Mouse (Mus musculus): Measurements from ENCODE around the gene Opcml. TPM values are rescaled to one million over a fixed set of nuclear protein-coding genes. Genes with fewer than 3 reads are reported as not detected.

The Opcml gene
- polyA plus RNA-seq, 1 experiment from 2014 or later = 6.0 TPM

- 75% methylated on average over 2 of the region's 2 CpGs for WGBS
- Histone ChIP-seq H3K27me3 (replicated peaks; ENCODE audit: control insufficient read depth, insufficient read depth, low read length) (no peaks in the 10 kb centered on the region), H3K9ac (ENCODE audit: low read depth, low read length) (no peak overlapping the region), H3K27ac (replicated peaks; ENCODE audit: low read depth, low read length) (no peak overlapping the region), H3K9me3 (ENCODE audit: control insufficient read depth, low read length) (no peaks in the 10 kb centered on the region), H3K4me2 (ENCODE audit: low read depth, low read length) (no peak overlapping the region), H3K4me1 (ENCODE audit: control insufficient read depth, insufficient read depth, low read length) (no peaks in the 10 kb centered on the region), H3K36me3 (ENCODE audit: control insufficient read depth, insufficient read depth, low read length) (no peaks in the 10 kb centered on the region), H3K4me3 (ENCODE audit: low read depth, low read length) (no peak overlapping the region)
- no peak for ATAC-seq (ENCODE audit: low read depth)
- DNase-seq (ENCODE audit: low spot score) = no peak
Observed at GRCm38 (mm10) chr9:28262896-28263295, 472.3 kb downstream of the Opcml start.

- H3K4me2 ChIP-seq (ENCODE audit: low read depth, low read length) = no peak overlapping the region
- DNase-seq (ENCODE audit: low spot score) (no peak), ATAC-seq (ENCODE audit: low read depth) (no peak)
- no peak overlapping the region for H3K27ac ChIP-seq (replicated peaks; ENCODE audit: low read depth, low read length)
- 49% methylated on average over 6 of the region's 6 CpGs for WGBS
- H3K36me3 ChIP-seq (ENCODE audit: control insufficient read depth, insufficient read depth, low read length) = no peaks in the 10 kb centered on the region
- H3K27me3 ChIP-seq (replicated peaks; ENCODE audit: control insufficient read depth, insufficient read depth, low read length) = no peaks in the 10 kb centered on the region
- no peak overlapping the region for H3K4me3 ChIP-seq (ENCODE audit: low read depth, low read length)
- H3K4me1 ChIP-seq (ENCODE audit: control insufficient read depth, insufficient read depth, low read length) = no peaks in the 10 kb centered on the region
- H3K9ac ChIP-seq (ENCODE audit: low read depth, low read length) = no peak overlapping the region
- no peaks in the 10 kb centered on the region for H3K9me3 ChIP-seq (ENCODE audit: control insufficient read depth, low read length)
Observed at GRCm38 (mm10) chr9:28264761-28265160, 474.2 kb downstream of the Opcml start.

GRCm38 (mm10) chr9:28273816-28274215 lies 483.2 kb downstream of the Opcml start:
- 75% methylated on average over 2 of the region's 2 CpGs for WGBS
- Histone ChIP-seq H3K4me3 (ENCODE audit: low read depth, low read length) (no peak overlapping the region), H3K9ac (ENCODE audit: low read depth, low read length) (no peak overlapping the region), H3K4me2 (ENCODE audit: low read depth, low read length) (no peak overlapping the region), H3K4me1 (ENCODE audit: control insufficient read depth, insufficient read depth, low read length) (no peaks in the 10 kb centered on the region), H3K36me3 (ENCODE audit: control insufficient read depth, insufficient read depth, low read length) (no peaks in the 10 kb centered on the region), H3K9me3 (ENCODE audit: control insufficient read depth, low read length) (no peaks in the 10 kb centered on the region), H3K27ac (replicated peaks; ENCODE audit: low read depth, low read length) (no peak overlapping the region), H3K27me3 (replicated peaks; ENCODE audit: control insufficient read depth, insufficient read depth, low read length) (no peaks in the 10 kb centered on the region)
- DNase-seq (ENCODE audit: low spot score) (peak; percentile 62), ATAC-seq (ENCODE audit: low read depth) (no peak)

- Histone ChIP-seq H3K36me3 (ENCODE audit: control insufficient read depth, insufficient read depth, low read length) (no peaks in the 10 kb centered on the region), H3K9me3 (ENCODE audit: control insufficient read depth, low read length) (no peaks in the 10 kb centered on the region), H3K4me3 (ENCODE audit: low read depth, low read length) (no peak overlapping the region), H3K27ac (replicated peaks; ENCODE audit: low read depth, low read length) (no peak overlapping the region), H3K4me2 (ENCODE audit: low read depth, low read length) (no peak overlapping the region), H3K4me1 (ENCODE audit: control insufficient read depth, insufficient read depth, low read length) (no peaks in the 10 kb centered on the region), H3K27me3 (replicated peaks; ENCODE audit: control insufficient read depth, insufficient read depth, low read length) (no peaks in the 10 kb centered on the region), H3K9ac (ENCODE audit: low read depth, low read length) (no peak overlapping the region)
- ATAC-seq (ENCODE audit: low read depth) (no peak), DNase-seq (ENCODE audit: low spot score) (no peak)
- WGBS = 81% methylated on average over 2 of the region's 2 CpGs
Observed at GRCm38 (mm10) chr9:28278555-28278954, 488.0 kb downstream of the Opcml start.

- H3K4me3 ChIP-seq (ENCODE audit: low read depth, low read length) = no peak overlapping the region
- no peak overlapping the region for H3K27ac ChIP-seq (replicated peaks; ENCODE audit: low read depth, low read length)
- no peaks in the 10 kb centered on the region for H3K9me3 ChIP-seq (ENCODE audit: control insufficient read depth, low read length)
- H3K4me1 ChIP-seq (ENCODE audit: control insufficient read depth, insufficient read depth, low read length) = no peaks in the 10 kb centered on the region
- no peaks in the 10 kb centered on the region for H3K36me3 ChIP-seq (ENCODE audit: control insufficient read depth, insufficient read depth, low read length)
- peak; percentile 18 for DNase-seq (ENCODE audit: low spot score)
- H3K4me2 ChIP-seq (ENCODE audit: low read depth, low read length) = no peak overlapping the region
- no peak overlapping the region for H3K9ac ChIP-seq (ENCODE audit: low read depth, low read length)
- no peaks in the 10 kb centered on the region for H3K27me3 ChIP-seq (replicated peaks; ENCODE audit: control insufficient read depth, insufficient read depth, low read length)
- WGBS = 55% methylated on average over 3 of the region's 3 CpGs
- no peak for ATAC-seq (ENCODE audit: low read depth)
Observed at GRCm38 (mm10) chr9:28281025-28281424, 490.4 kb downstream of the Opcml start.

GRCm38 (mm10) chr9:28281571-28281970 lies 491.0 kb downstream of the Opcml start:
- no peak overlapping the region for H3K27ac ChIP-seq (replicated peaks; ENCODE audit: low read depth, low read length)
- 31% methylated on average over 3 of the region's 3 CpGs for WGBS
- no peaks in the 10 kb centered on the region for H3K36me3 ChIP-seq (ENCODE audit: control insufficient read depth, insufficient read depth, low read length)
- no peak overlapping the region for H3K9ac ChIP-seq (ENCODE audit: low read depth, low read length)
- H3K4me2 ChIP-seq (ENCODE audit: low read depth, low read length) = no peak overlapping the region
- H3K4me3 ChIP-seq (ENCODE audit: low read depth, low read length) = no peak overlapping the region
- no peak for DNase-seq (ENCODE audit: low spot score)
- H3K27me3 ChIP-seq (replicated peaks; ENCODE audit: control insufficient read depth, insufficient read depth, low read length) = no peaks in the 10 kb centered on the region
- no peaks in the 10 kb centered on the region for H3K9me3 ChIP-seq (ENCODE audit: control insufficient read depth, low read length)
- ATAC-seq (ENCODE audit: low read depth) = no peak
- no peaks in the 10 kb centered on the region for H3K4me1 ChIP-seq (ENCODE audit: control insufficient read depth, insufficient read depth, low read length)

GRCm38 (mm10) chr9:28285016-28285415 lies 494.4 kb downstream of the Opcml start:
- no peak overlapping the region for H3K4me2 ChIP-seq (ENCODE audit: low read depth, low read length)
- no peak overlapping the region for H3K9ac ChIP-seq (ENCODE audit: low read depth, low read length)
- H3K9me3 ChIP-seq (ENCODE audit: control insufficient read depth, low read length) = no peaks in the 10 kb centered on the region
- WGBS = 85% methylated on average over 3 of the region's 3 CpGs
- no peaks in the 10 kb centered on the region for H3K27me3 ChIP-seq (replicated peaks; ENCODE audit: control insufficient read depth, insufficient read depth, low read length)
- DNase-seq (ENCODE audit: low spot score) (no peak), ATAC-seq (ENCODE audit: low read depth) (no peak)
- H3K36me3 ChIP-seq (ENCODE audit: control insufficient read depth, insufficient read depth, low read length) = no peaks in the 10 kb centered on the region
- H3K4me3 ChIP-seq (ENCODE audit: low read depth, low read length) = no peak overlapping the region
- H3K4me1 ChIP-seq (ENCODE audit: control insufficient read depth, insufficient read depth, low read length) = no peaks in the 10 kb centered on the region
- no peak overlapping the region for H3K27ac ChIP-seq (replicated peaks; ENCODE audit: low read depth, low read length)

- H3K27ac ChIP-seq (replicated peaks; ENCODE audit: low read depth, low read length) = no peak overlapping the region
- no peak overlapping the region for H3K4me3 ChIP-seq (ENCODE audit: low read depth, low read length)
- H3K36me3 ChIP-seq (ENCODE audit: control insufficient read depth, insufficient read depth, low read length) = no peaks in the 10 kb centered on the region
- DNase-seq (ENCODE audit: low spot score) (no peak), ATAC-seq (ENCODE audit: low read depth) (no peak)
- H3K27me3 ChIP-seq (replicated peaks; ENCODE audit: control insufficient read depth, insufficient read depth, low read length) = no peaks in the 10 kb centered on the region
- 76% methylated on average over 7 of the region's 7 CpGs for WGBS
- H3K4me2 ChIP-seq (ENCODE audit: low read depth, low read length) = no peak overlapping the region
- H3K4me1 ChIP-seq (ENCODE audit: control insufficient read depth, insufficient read depth, low read length) = no peaks in the 10 kb centered on the region
- no peak overlapping the region for H3K9ac ChIP-seq (ENCODE audit: low read depth, low read length)
- H3K9me3 ChIP-seq (ENCODE audit: control insufficient read depth, low read length) = no peaks in the 10 kb centered on the region
Observed at GRCm38 (mm10) chr9:28286384-28286783, 495.8 kb downstream of the Opcml start.

GRCm38 (mm10) chr9:28287485-28287884 lies 496.9 kb downstream of the Opcml start:
- Histone ChIP-seq H3K27me3 (replicated peaks; ENCODE audit: control insufficient read depth, insufficient read depth, low read length) (no peaks in the 10 kb centered on the region), H3K36me3 (ENCODE audit: control insufficient read depth, insufficient read depth, low read length) (no peaks in the 10 kb centered on the region), H3K9me3 (ENCODE audit: control insufficient read depth, low read length) (no peaks in the 10 kb centered on the region), H3K4me2 (ENCODE audit: low read depth, low read length) (no peak overlapping the region), H3K4me3 (ENCODE audit: low read depth, low read length) (no peak overlapping the region), H3K27ac (replicated peaks; ENCODE audit: low read depth, low read length) (no peak overlapping the region), H3K9ac (ENCODE audit: low read depth, low read length) (no peak overlapping the region), H3K4me1 (ENCODE audit: control insufficient read depth, insufficient read depth, low read length) (no peaks in the 10 kb centered on the region)
- DNase-seq (ENCODE audit: low spot score) (no peak), ATAC-seq (ENCODE audit: low read depth) (no peak)
- 55% methylated on average over 2 of the region's 2 CpGs for WGBS

All from embryonic facial prominence, embryonic 14.5 days (tissue).